Mouse (Mus musculus): ENCODE data around the gene Hfe2.

Gene Hfe2

GRCm38 (mm10) chr3:96526864-96527542, 2.0 kb downstream of the Hfe2 start:
- no peak for DNase-seq (ENCODE audit: low read depth, low spot score)

DNA sequence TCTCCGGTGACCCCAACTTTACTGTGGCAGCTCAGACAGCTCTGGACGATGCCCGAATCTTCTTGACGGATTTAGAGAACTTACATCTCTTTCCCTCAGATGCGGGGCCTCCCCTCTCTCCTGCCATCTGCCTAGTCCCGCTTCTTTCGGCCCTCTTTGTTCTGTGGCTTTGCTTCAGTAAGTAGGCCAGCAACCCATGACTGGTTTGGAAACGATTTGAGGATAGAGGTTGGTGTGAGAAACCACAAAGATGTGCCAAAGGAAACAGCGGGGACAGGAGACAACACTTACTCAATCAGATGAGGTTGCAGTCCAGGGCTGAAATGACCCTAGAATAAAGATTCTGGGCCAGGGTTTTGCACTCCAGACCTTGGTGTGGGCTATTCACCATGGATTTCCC, 3.5 kb downstream of the Hfe2 start:
- no peak for DNase-seq (ENCODE audit: low read depth, low spot score)

DNA sequence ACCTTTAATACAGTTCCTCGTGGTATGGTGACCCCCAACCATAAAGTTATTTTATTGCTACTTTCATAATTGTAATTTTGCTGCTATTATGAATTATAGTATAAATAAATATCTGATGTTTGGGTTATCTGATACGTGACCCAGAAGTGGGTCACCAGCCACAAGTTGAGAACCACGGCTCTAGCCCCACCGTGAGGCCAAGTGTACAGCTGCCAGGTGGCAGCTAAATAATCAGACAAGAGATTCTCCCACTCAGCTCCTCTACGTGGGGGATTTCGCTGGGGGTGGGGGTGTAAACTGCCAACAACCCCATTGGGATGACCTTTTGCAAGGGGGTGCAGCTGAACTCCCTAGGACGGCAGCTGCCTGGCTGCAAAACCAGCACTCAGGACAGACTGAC, 7.1 kb downstream of the Hfe2 start:
- no peak for DNase-seq (ENCODE audit: low read depth, low spot score)

- DNase-seq (ENCODE audit: low read depth, low spot score) = no peak
Observed at GRCm38 (mm10) chr3:96534300-96534699, 9.3 kb downstream of the Hfe2 start.

GRCm38 (mm10) chr3:96539316-96539715, 14.3 kb downstream of the Hfe2 start:
- DNase-seq (ENCODE audit: low read depth, low spot score) = no peak

DNA sequence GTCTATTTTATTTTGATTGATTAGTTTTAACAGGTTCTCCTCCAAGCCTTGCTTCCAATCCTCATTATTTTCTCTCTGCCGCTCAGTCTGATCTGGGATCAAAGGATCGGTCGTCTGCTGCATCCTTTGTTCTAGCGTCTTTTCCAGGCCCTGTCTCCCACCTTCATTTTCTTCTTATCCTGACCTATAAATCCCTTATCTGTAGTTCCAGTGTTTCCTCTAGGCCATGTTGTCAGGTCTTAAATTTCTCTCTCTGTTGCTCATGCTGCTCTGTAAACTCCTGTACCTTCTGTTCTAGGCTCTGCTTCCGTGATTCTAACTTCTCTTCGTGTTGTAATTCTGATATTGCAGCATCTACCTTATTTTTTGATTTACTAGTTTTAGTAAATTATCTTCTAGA, 15.8 kb downstream of the Hfe2 start:
- no peak for DNase-seq (ENCODE audit: low read depth, low spot score)

- DNase-seq (ENCODE audit: low read depth, low spot score) = peak; percentile 75
Observed at GRCm38 (mm10) chr3:96541328-96542078, 16.5 kb downstream of the Hfe2 start.

DNA sequence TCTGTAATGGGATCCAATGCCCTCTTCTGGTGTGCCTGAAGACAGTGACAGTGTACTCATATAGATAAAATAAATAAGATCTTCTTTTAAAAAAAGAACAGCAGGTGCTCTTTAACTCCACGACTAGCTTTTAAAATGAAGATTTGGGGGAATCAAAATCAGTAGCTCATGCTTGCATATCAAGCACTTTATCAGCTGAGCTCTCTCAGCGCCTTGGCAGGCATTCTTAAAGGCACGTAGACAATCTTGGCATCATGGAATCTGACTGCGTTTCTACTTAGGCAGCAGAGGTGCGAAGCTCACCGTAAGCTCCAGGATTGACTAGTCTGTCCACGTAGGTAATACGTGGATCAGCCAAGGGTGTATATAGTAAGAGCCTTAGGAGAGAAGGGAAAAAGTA, 17.6 kb downstream of the Hfe2 start:
- DNase-seq (ENCODE audit: low read depth, low spot score) = no peak

- no peak for DNase-seq (ENCODE audit: low read depth, low spot score)
Observed at GRCm38 (mm10) chr3:96543345-96543744, 18.4 kb downstream of the Hfe2 start.

- DNase-seq (ENCODE audit: low read depth, low spot score) = no peak
Observed at GRCm38 (mm10) chr3:96545565-96545964, 20.6 kb downstream of the Hfe2 start.

DNA sequence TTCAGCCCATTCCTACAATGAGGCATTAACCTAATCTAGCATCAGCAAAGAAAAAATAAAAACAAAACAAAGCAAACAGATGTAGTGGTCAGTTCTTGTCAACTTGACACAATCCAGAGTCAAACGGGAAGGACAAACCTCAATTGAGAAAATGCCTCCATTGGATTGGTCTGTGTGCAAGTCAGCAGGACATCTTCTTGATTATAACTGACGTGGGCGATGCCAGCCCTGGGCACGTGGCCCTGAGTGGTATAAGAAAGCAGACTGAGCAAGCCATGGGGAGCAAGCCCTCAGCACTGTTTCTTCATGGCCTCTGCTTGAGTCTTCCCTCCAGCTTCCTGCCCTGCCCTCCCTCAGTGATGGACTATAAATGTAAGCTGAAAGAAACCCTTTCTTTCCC, 21.9 kb downstream of the Hfe2 start:
- no peak for DNase-seq (ENCODE audit: low read depth, low spot score)

DNA sequence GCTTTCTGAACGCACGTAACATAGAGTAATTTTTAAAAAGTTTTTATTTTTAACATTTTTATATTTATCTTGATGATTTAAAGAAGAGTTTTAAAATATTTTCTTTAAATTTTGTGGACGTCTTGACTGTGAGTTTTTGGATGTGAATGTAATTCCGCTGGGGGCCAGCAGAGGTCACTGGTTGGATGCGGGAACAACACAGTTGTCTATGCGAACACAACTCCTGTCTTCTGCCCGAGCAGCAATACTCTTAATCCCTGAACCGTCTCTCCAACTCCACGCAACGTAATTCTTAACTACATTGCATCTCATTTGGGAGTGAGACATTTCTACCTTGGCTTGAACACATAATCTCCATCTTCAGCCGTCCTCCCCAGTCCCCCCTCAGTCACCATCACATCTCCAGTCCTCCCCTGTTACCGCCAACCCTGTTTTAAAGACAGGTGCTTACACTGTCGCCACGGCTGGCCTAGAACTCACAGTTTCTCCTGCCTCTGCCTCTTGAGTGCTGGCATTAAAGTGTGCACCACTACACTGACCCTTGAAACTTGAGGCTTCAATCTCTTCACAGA, 22.5 kb downstream of the Hfe2 start:
- DNase-seq (ENCODE audit: low read depth, low spot score) = peak; percentile 73

DNA sequence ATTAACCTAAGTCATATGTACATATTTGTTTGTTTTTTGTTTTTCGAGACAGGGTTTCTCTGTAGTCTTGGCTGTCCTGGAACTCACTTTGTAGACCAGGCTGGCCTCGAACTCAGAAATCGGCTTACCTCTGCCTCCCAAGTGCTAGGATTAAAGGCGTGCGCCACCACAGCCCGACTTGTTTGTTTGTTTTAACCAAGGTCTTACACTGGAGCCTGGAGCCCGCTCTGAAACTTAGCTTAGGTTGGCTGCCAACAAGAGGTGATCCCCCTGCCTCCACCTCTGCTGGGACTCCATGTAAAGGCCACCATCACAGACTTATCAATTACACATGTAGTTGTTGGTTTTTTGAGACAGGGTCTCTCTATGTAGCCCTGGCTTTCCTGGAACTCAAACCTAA, 23.9 kb downstream of the Hfe2 start:
- DNase-seq (ENCODE audit: low read depth, low spot score) = no peak

DNA sequence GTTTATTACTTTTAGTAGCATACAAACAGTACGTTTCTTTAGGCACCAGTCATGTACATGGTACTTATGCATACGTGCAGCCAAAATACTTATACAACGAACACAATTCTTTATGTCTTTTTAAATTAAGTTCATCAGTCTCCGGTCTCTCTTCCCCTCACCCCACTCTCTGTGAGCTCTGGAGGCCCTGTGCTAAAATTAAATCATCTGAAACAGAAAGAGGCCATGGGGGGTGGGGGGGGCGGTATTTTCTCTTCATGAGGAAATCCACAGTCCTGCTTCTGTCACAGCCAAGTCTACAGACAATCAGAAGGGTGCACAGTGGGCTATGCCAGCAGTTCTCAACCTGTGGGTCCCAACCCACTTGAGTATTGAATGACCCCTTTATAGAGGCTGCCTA, 24.4 kb downstream of the Hfe2 start:
- DNase-seq (ENCODE audit: low read depth, low spot score) = no peak

- DNase-seq (ENCODE audit: low read depth, low spot score) = peak; percentile 78
Observed at GRCm38 (mm10) chr3:96551203-96551602, 26.2 kb downstream of the Hfe2 start.

DNA sequence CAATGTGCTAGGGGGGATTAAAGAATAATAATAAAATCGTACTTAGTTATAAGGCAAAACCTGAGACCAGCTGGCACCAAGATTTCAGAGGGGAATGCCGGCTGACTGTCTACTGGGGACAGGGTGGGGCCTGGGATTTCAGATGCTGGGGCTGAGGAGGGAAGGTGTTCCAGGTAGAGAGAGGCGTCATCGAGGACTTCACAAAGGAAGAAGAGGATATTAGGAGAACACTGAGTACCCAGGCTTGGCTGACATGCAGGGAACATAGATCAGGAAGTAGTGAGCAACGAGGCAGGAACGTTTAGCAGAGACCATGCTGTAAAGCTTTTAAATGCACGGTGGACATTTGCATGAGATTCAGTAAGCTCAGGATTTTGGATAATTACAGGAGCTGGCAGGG, 26.9 kb downstream of the Hfe2 start:
- DNase-seq (ENCODE audit: low read depth, low spot score) = no peak

GRCm38 (mm10) chr3:96553601-96554000, 28.6 kb downstream of the Hfe2 start:
- no peak for DNase-seq (ENCODE audit: low read depth, low spot score)

GRCm38 (mm10) chr3:96554251-96554650, 29.3 kb downstream of the Hfe2 start:
- DNase-seq (ENCODE audit: low read depth, low spot score) = no peak

DNA sequence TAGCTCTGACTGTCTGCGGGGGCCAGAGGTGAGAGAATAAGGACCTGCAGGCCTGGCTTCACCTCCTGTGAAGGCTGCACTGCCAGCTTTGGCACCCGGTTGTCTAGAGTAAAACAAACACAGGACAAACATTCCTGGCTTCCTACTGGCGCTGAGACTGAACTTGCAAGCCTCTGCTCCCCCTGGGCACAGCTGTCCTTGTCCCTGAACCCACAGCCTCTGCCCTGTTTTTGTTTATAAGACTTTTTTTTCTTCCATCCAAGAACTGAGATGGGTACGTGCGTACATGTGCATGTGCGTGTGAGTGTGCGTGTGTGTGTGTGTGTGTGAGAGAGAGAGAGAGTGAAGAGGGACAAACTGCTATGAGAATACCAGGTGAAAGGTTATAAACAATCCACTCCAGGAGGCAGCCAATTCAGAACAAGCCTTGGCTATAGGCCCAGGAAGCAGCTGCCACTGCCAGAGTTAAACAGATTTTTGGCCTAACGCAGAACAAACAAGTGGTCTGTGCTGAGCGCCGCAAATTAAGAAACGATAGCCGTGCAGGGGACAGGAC, 30.1 kb downstream of the Hfe2 start:
- no peak for DNase-seq (ENCODE audit: low read depth, low spot score)

DNA sequence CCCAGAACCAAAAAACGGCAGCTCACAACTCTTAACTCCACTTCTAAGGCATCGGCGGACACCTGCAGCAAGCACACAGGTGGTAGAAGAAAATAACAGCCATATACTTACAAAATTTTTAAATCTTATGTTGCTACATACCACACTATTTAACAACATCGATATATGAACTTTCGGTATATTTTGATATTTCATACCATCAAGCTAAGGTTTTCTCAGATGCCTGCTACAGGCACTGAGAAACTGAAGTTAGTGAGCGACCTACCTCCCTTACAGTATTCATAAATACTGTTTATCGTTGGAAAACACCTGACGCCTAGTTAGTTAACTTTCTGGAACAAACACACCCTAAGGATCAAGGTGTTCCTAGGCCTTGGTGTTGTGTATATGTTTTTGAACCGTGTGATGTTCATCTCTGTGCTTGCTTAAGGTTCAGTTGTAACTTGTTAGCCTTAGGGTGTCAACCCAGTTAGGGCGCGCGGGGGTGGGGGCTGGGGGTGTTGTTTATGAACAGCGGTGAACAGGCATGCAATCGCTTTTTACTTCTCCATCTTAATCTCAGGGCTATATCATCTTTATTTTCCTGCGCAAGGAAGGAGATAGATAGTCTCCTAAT, 31.1 kb downstream of the Hfe2 start:
- no peak for DNase-seq (ENCODE audit: low read depth, low spot score)

DNA sequence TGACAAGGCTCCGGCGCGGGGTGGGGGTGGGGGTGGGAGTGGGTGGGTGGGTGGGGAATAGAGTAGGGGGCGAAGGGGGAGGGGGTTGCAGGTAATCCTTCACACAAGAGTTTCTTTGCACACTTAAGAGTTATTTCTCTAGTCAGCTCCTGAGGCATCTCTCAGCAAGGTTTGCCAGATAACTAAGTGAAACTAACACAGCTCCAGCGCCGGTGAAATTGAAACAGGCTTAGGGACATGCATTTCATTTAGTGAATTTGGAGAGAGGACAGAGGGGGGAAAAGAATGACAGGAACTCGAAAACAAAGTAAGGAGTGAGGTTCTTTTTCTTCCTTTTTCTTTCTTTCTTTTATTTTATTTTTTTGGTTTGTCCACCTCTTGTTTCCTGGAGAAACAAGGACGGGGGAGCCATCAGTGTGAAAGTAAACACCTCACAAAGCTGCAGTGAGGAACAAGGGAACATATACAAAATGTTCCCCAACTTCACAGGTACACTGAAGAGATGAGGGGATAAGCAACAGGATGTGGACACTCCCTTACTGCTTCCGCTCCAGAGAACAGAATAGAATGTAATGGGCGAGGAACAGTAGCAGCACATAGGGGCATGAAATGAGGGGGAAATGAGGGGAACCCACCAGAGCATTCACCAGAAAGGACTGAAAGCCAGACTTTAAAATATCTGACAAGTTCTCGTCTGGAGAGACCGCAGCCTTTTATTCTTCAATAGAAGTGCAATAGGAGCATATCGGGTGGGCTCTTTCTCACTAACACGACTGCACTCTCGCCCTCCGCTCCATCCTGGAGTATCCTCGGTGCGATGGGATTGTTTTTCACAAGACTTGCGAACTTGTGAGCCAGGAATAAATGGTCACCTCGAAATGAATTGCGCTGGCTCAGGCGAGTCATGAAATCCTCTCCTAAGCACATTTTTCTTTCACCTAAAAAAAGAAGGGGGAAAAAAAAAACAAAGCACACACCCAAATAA, 32.0 kb downstream of the Hfe2 start:
- no peak for DNase-seq (ENCODE audit: low read depth, low spot score)
